In genomic region chr11:5354753-5355152, GRCm38 (mm10) we compare ENCODE assay signal across 9 mouse cellular contexts.
DNase-seq lines count a peak whose midpoint lies in the region; ATAC-seq and TF ChIP-seq lines count a peak whose summit lies in the region.
"Had no signal": no experiment of that assay in that cellular context is flagged by ENCODE, and none has a peak within 500 bp of the region (broad histone marks: within the 10 kb centered on the region; RNA-seq: fewer than 3 reads in every experiment).

No protein-coding gene starts in this region.

- no peak overlapping the region for H3K9ac ChIP-seq in lung, postnatal 0 days (replicated peaks; ENCODE audit: low read depth)
- H3K9ac ChIP-seq in forebrain, postnatal 0 days, result no peak overlapping the region
- H3K9ac ChIP-seq: hindbrain, embryonic 15.5 days had no signal

- no peak overlapping the region for H3K4me2 ChIP-seq in lung, postnatal 0 days (replicated peaks; ENCODE audit: low read depth, low read length)
- no peak overlapping the region for H3K4me2 ChIP-seq in forebrain, postnatal 0 days (ENCODE audit: low read depth)
- H3K4me2 ChIP-seq: hindbrain, embryonic 15.5 days had no signal

- H3K36me3 ChIP-seq in lung, postnatal 0 days (ENCODE audit: insufficient read depth, low read length), result no peaks in the 10 kb centered on the region
- H3K36me3 ChIP-seq in forebrain, postnatal 0 days (ENCODE audit: insufficient read depth), result no peaks in the 10 kb centered on the region
- H3K36me3 ChIP-seq: hindbrain, embryonic 15.5 days had no signal

- no peak overlapping the region for H3K27ac ChIP-seq in lung, postnatal 0 days (ENCODE audit: low read length)
- H3K27ac ChIP-seq in forebrain, postnatal 0 days (ENCODE audit: low read depth, low read length), result no peak overlapping the region
- H3K27ac ChIP-seq: hindbrain, embryonic 15.5 days had no signal

- no peak overlapping the region for H3K4me3 ChIP-seq in lung, postnatal 0 days (ENCODE audit: low read depth, low read length)
- no peak overlapping the region for H3K4me3 ChIP-seq in forebrain, postnatal 0 days (ENCODE audit: low read depth, low read length)
- H3K4me3 ChIP-seq: hindbrain, embryonic 15.5 days had no signal

- H3K9me3 ChIP-seq in lung, postnatal 0 days (ENCODE audit: low read length), result no peaks in the 10 kb centered on the region
- no peaks in the 10 kb centered on the region for H3K9me3 ChIP-seq in forebrain, postnatal 0 days (ENCODE audit: low read length)
- H3K9me3 ChIP-seq: hindbrain, embryonic 15.5 days had no signal

- H3K27me3 ChIP-seq in lung, postnatal 0 days (replicated peaks; ENCODE audit: insufficient read depth, low read length), result no peaks in the 10 kb centered on the region
- H3K27me3 ChIP-seq in forebrain, postnatal 0 days (ENCODE audit: insufficient read depth, low read length), result no peaks in the 10 kb centered on the region
- H3K27me3 ChIP-seq: hindbrain, embryonic 15.5 days had no signal

- DNase-seq in 3T3-L1 (ENCODE audit: low read depth, low spot score) (peak; percentile 85), NIH3T3 (ENCODE audit: low read depth) (peak; percentile 79)
- DNase-seq in heart, postnatal 14 days, result peak; percentile 17 to 43
- DNase-seq in lung, postnatal 0 days (ENCODE audit: low spot score), result peak; percentile 87
- DNase-seq in thymus, postnatal 0 days (ENCODE audit: low spot score), result no peak
- no peak for DNase-seq in spleen, postnatal 14 days (ENCODE audit: low spot score in 2 of 2)
- no peak for DNase-seq in forebrain, postnatal 0 days
- no peak for DNase-seq in c-Kit-positive CD71-positive TER-119-positive erythroid progenitor cells, embryonic 14.5 days (ENCODE audit: low spot score)

- intact Hi-C loops in heart, postnatal 14 days (cut with DNase I), result no loop called here

- ATAC-seq in lung, postnatal 0 days, result peak; percentile 86
- ATAC-seq in forebrain, postnatal 0 days, result no peak

- no peak for TF ChIP-seq EP300 in lung, postnatal 0 days (IDR thresholded peaks at IDR 0.05)

- H3K4me1 ChIP-seq in lung, postnatal 0 days (ENCODE audit: insufficient read depth, low read depth, low read length), result no peaks in the 10 kb centered on the region
- no peaks in the 10 kb centered on the region for H3K4me1 ChIP-seq in forebrain, postnatal 0 days (ENCODE audit: insufficient read depth)
- H3K4me1 ChIP-seq: hindbrain, embryonic 15.5 days had no signal

- no peak for TF ChIP-seq CTCF in lung, postnatal 0 days (IDR thresholded peaks at IDR 0.05)
- TF ChIP-seq CTCF in forebrain, postnatal 0 days (IDR thresholded peaks at IDR 0.05; ENCODE audit: low read depth), result no peak

- 54% methylated on average over 1 of the region's 1 CpGs for WGBS in lung, postnatal 0 days
- 92% methylated on average over 1 of the region's 1 CpGs for WGBS in forebrain, postnatal 0 days

Comparison
In these comparisons a context has a peak if more than half of its experiments do, and no peak if none do; other contexts are left out.
1. DNase-seq: peak in 3T3-L1 (single experiment), NIH3T3 (single experiment), heart, postnatal 14 days (2 of 2) and lung, postnatal 0 days (single experiment); none in thymus, postnatal 0 days (single experiment), spleen, postnatal 14 days (0 of 2), forebrain, postnatal 0 days (single experiment) and c-Kit-positive CD71-positive TER-119-positive erythroid progenitor cells, embryonic 14.5 days (single experiment).